Comparison of ENCODE assay signal across 9 mouse cellular contexts in the genomic region with DNA sequence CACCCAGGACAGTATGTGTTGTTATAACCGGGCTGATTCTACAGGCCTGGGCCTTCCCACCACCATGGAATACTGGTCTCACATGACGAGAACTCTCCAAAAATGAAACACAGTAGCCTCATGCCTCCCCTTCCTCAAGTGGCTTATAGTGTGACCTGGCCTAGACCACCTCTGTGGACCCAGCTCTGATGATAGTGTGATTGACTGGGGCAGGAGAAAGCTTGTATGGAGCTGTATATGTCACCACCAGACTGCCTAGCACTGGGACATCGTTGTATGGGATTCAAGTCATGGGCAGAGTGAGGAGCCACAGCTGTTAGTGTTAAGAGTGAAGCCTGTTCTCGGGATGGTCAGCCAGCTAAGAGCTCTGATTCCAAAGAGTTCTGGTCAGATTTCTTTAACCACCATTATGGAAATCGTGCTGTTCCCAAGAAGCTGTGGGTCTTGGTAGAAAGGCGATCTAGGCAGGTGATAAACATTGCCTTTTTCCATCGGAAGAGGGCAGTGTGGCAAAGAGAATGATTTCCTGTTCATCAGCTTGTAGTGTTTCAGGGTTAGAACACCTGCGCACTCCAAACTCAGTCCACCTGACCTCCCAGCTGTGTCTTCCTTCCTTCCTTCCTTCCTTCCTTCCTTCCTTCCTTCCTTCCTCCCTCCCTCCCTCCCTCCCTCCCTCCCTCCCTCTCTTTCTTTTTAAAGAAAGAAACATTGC. TPM values are rescaled to one million over a fixed set of nuclear protein-coding genes. Genes with fewer than 3 reads are reported as not detected.
DNase-seq lines count a peak whose midpoint lies in the region; ATAC-seq and TF ChIP-seq lines count a peak whose summit lies in the region.
"Had no signal": no experiment of that assay in that cellular context is flagged by ENCODE, and none has a peak within 500 bp of the region (broad histone marks: within the 10 kb centered on the region; RNA-seq: fewer than 3 reads in every experiment).

No protein-coding gene starts in this region.

- no peak overlapping the region for H3K9ac ChIP-seq in midbrain, postnatal 0 days (replicated peaks; ENCODE audit: low read length, poor library complexity, severe bottlenecking)
- H3K9ac ChIP-seq in liver, embryonic 13.5 days: no peak overlapping the region

- H3K36me3 ChIP-seq in midbrain, postnatal 0 days (ENCODE audit: insufficient read depth, low read length): no peaks in the 10 kb centered on the region
- no peaks in the 10 kb centered on the region for H3K36me3 ChIP-seq in midbrain, embryonic 10.5 days
- no peaks in the 10 kb centered on the region for H3K36me3 ChIP-seq in liver, embryonic 13.5 days

- ATAC-seq in frontal cortex, adult (ENCODE audit: low TSS enrichment): peak; percentile 69
- no peak for ATAC-seq in midbrain, postnatal 0 days (ENCODE audit: low FRiP score)
- ATAC-seq in liver, embryonic 13.5 days (ENCODE audit: low read depth): no peak

- no peak overlapping the region for H3K4me3 ChIP-seq in midbrain, postnatal 0 days (ENCODE audit: low read depth, low read length)
- H3K4me3 ChIP-seq in midbrain, embryonic 10.5 days: no peak overlapping the region
- no peak overlapping the region for H3K4me3 ChIP-seq in liver, embryonic 13.5 days (replicated peaks)

- no peaks in the 10 kb centered on the region for H3K27me3 ChIP-seq in midbrain, postnatal 0 days (ENCODE audit: insufficient read depth, low read length)
- peaks cover 12% of the 10 kb centered on the region for H3K27me3 ChIP-seq in midbrain, embryonic 10.5 days (ENCODE audit: low read depth, poor library complexity, severe bottlenecking)
- no peaks in the 10 kb centered on the region for H3K27me3 ChIP-seq in liver, embryonic 13.5 days

- H3K9me3 ChIP-seq in midbrain, postnatal 0 days (ENCODE audit: low read length): no peaks in the 10 kb centered on the region
- H3K9me3 ChIP-seq in midbrain, embryonic 10.5 days (replicated peaks): no peaks in the 10 kb centered on the region
- H3K9me3 ChIP-seq in liver, embryonic 13.5 days (replicated peaks): no peaks in the 10 kb centered on the region

- no peak overlapping the region for H3K27ac ChIP-seq in midbrain, postnatal 0 days (ENCODE audit: low read depth, low read length)
- no peak overlapping the region for H3K27ac ChIP-seq in midbrain, embryonic 10.5 days (replicated peaks)
- H3K27ac ChIP-seq in liver, embryonic 13.5 days: no peak overlapping the region

- WGBS in midbrain, postnatal 0 days: 60% methylated on average over 8 of the region's 8 CpGs
- WGBS in midbrain, embryonic 10.5 days: 58% methylated on average over 8 of the region's 8 CpGs
- 44% methylated on average over 8 of the region's 8 CpGs for WGBS in liver, embryonic 13.5 days (ENCODE audit: insufficient replicate concordance)

- TF ChIP-seq CTCF in midbrain, postnatal 0 days (IDR thresholded peaks at IDR 0.05): peak; percentile 77

- no peaks in the 10 kb centered on the region for H3K4me1 ChIP-seq in midbrain, postnatal 0 days (ENCODE audit: insufficient read depth, low read length)
- H3K4me1 ChIP-seq in midbrain, embryonic 10.5 days: peaks cover 7% of the 10 kb centered on the region
- peaks cover 6% of the 10 kb centered on the region; the same call in 1 of the 2 replicates for H3K4me1 ChIP-seq in liver, embryonic 13.5 days (replicated peaks)

- DNase-seq in frontal cortex, postnatal 25 days (ENCODE audit: low spot score in 2 of 2): no peak
- DNase-seq in midbrain, postnatal 0 days (ENCODE audit: low spot score): peak; percentile 62
- DNase-seq in midbrain, embryonic 10.5 days (ENCODE audit: low spot score): no peak
- DNase-seq in cerebellum, postnatal 25 days: peak; percentile 28 to 59
- DNase-seq in liver, embryonic 13.5 days: peak; percentile 20
- DNase-seq in thymus, postnatal 14 days: peak; percentile 63
- no peak for DNase-seq in urinary bladder, postnatal 4 days (ENCODE audit: low spot score in 2 of 2)

- no peak overlapping the region for H3K4me2 ChIP-seq in midbrain, postnatal 0 days (ENCODE audit: low read depth, low read length, poor library complexity, severe bottlenecking)
- H3K4me2 ChIP-seq in liver, embryonic 13.5 days: no peak overlapping the region

RNA-seq across cellular contexts. Expression of gene Clec3b, which starts 7.5 kb away (rescaled TPM):
- 1.3 TPM in 2 replicates for total RNA-seq in midbrain, postnatal 0 days (2014; rRNA removed)
- 3.7 and 4.9 TPM in 2 replicates for polyA plus RNA-seq in midbrain, postnatal 0 days (2015; fragmentation: Nextera tagmentation; extraction: Ambion mirVana)
- 0.20 TPM in 1 of 2 replicates, not detected in the other for polyA plus RNA-seq in midbrain, embryonic 10.5 days (2016; fragmentation: Nextera tagmentation; extraction: Ambion mirVana)
- polyA plus RNA-seq in liver, embryonic 13.5 days (2015; fragmentation: Nextera tagmentation; extraction: Ambion mirVana): 0.10 TPM in 1 of 2 replicates, not detected in the other

RNA-seq across cellular contexts. Expression of gene Exosc7, which starts 45.3 kb away (rescaled TPM):
- 21.4 and 36.7 TPM in 2 replicates for total RNA-seq in midbrain, postnatal 0 days (2014; rRNA removed)
- polyA plus RNA-seq in midbrain, postnatal 0 days (2015; fragmentation: Nextera tagmentation; extraction: Ambion mirVana): 59.3 and 61.1 TPM in 2 replicates
- polyA plus RNA-seq in midbrain, embryonic 10.5 days (2016; fragmentation: Nextera tagmentation; extraction: Ambion mirVana): 138 and 157 TPM in 2 replicates
- 109 and 118 TPM in 2 replicates for polyA plus RNA-seq in liver, embryonic 13.5 days (2015; fragmentation: Nextera tagmentation; extraction: Ambion mirVana)

RNA-seq across cellular contexts. Expression of gene Zdhhc3, which starts 45.3 kb away (rescaled TPM):
- 72.5 and 76.7 TPM in 2 replicates for total RNA-seq in midbrain, postnatal 0 days (2014; rRNA removed)
- polyA plus RNA-seq in midbrain, postnatal 0 days (2015; fragmentation: Nextera tagmentation; extraction: Ambion mirVana): 85.4 and 86.9 TPM in 2 replicates
- 79.2 and 81.9 TPM in 2 replicates for polyA plus RNA-seq in midbrain, embryonic 10.5 days (2016; fragmentation: Nextera tagmentation; extraction: Ambion mirVana)
- polyA plus RNA-seq in liver, embryonic 13.5 days (2015; fragmentation: Nextera tagmentation; extraction: Ambion mirVana): 37.9 and 43.3 TPM in 2 replicates

RNA-seq across cellular contexts. Expression of gene Cdcp1, which starts 57.6 kb away (rescaled TPM):
- total RNA-seq in midbrain, postnatal 0 days (2014; rRNA removed): 0.44 and 0.61 TPM in 2 replicates
- 0.17 and 0.25 TPM in 2 replicates for polyA plus RNA-seq in midbrain, postnatal 0 days (2015; fragmentation: Nextera tagmentation; extraction: Ambion mirVana)
- 0.47 and 0.48 TPM in 2 replicates for polyA plus RNA-seq in midbrain, embryonic 10.5 days (2016; fragmentation: Nextera tagmentation; extraction: Ambion mirVana)
- polyA plus RNA-seq in liver, embryonic 13.5 days (2015; fragmentation: Nextera tagmentation; extraction: Ambion mirVana): 0.13 and 0.21 TPM in 2 replicates
- total RNA-seq: layer of hippocampus, postnatal 25 days had no signal

Comparison
In these comparisons a context has a peak if more than half of its experiments do, and no peak if none do; other contexts are left out.
1. DNase-seq: peak in midbrain, postnatal 0 days (single experiment), cerebellum, postnatal 25 days (2 of 2), liver, embryonic 13.5 days (single experiment) and thymus, postnatal 14 days (single experiment); none in frontal cortex, postnatal 25 days (0 of 2), midbrain, embryonic 10.5 days (single experiment) and urinary bladder, postnatal 4 days (0 of 2).